In the genomic region with DNA sequence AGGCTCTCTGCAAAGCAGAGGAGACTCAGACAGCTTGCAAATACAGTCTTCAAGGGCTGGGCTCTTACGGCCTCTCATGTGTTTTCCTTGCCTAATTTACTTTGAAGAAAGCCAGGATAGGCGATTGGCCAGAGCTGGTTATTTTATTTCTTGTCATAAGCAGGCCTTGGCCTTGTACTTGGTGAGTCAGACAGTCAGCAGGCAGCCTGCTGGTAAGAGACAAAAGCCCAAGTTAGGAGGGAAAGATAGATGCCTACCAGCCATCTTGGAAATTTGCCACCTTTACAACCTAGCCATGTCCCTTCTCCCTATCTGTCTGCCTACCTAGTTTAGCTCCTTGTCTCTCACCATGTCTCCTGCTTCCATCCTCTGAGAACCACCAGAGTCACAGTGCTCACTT, we compare ENCODE assay signal across 31 mouse cellular contexts. TPM values are rescaled to one million over a fixed set of nuclear protein-coding genes. Genes with fewer than 3 reads are reported as not detected.
DNase-seq lines count a peak whose midpoint lies in the region; ATAC-seq lines count a peak whose summit lies in the region.
"Had no signal": no experiment of that assay in that cellular context is flagged by ENCODE, and none has a peak within 500 bp of the region (broad histone marks: within the 10 kb centered on the region; RNA-seq: fewer than 3 reads in every experiment).

No protein-coding gene starts in this region.

- no peak for ATAC-seq in hindbrain, embryonic 16.5 days
- ATAC-seq: forebrain, embryonic 13.5 days; lung, postnatal 0 days; midbrain, embryonic 13.5 days had no signal

- no peak overlapping the region; the same call in 1 of the 2 replicates for H3K9ac ChIP-seq in hindbrain, embryonic 16.5 days (ENCODE audit: low read depth, low read length)
- H3K9ac ChIP-seq: forebrain, embryonic 13.5 days; hindbrain, embryonic 12.5 days; kidney, embryonic 15.5 days; limb, embryonic 12.5 days; midbrain, embryonic 13.5 days; neural tube, embryonic 13.5 days; stomach, embryonic 15.5 days had no signal

- peak; percentile 78 to 92 for DNase-seq in adrenal gland, adult (ENCODE audit: inconsistent age in 2 of 2, low spot score in 1 of 2)
- DNase-seq in adrenal gland, postnatal 4 days (ENCODE audit: low spot score in 2 of 2) = no peak
- DNase-seq in 3134 (ENCODE audit: extremely low read depth, insufficient read length, low spot score) (peak; percentile 41), NIH3T3 (ENCODE audit: low read depth) (peak; percentile 93)
- peak; percentile 68 to 71 for DNase-seq in adrenal gland, postnatal 36 days
- DNase-seq in B cell, adult 2 months = no peak
- no peak for DNase-seq in heart, embryonic 10.5 days (ENCODE audit: low spot score)
- DNase-seq: cerebellum, adult 11 months; cerebellum, adult 9-10 months; gastrocnemius, postnatal 10 days; kidney, adult 11 months; kidney, postnatal 25 days; lung, postnatal 4 days; right cerebral cortex, postnatal 25 days had no signal

- H3K27ac ChIP-seq in hindbrain, embryonic 16.5 days (ENCODE audit: low read depth, low read length) = no peak overlapping the region
- no peak overlapping the region for H3K27ac ChIP-seq in heart, embryonic 10.5 days
- H3K27ac ChIP-seq: forebrain, embryonic 13.5 days; hindbrain, embryonic 12.5 days; kidney, embryonic 15.5 days; left cerebral cortex, adult 2 months; limb, embryonic 12.5 days; midbrain, embryonic 13.5 days; neural tube, embryonic 13.5 days; stomach, embryonic 15.5 days had no signal

- H3K4me1 ChIP-seq in hindbrain, embryonic 16.5 days (ENCODE audit: control insufficient read depth, insufficient read depth, low read depth, low read length) = no peaks in the 10 kb centered on the region; the same call in 1 of the 2 replicates
- peaks cover 17% of the 10 kb centered on the region for H3K4me1 ChIP-seq in heart, embryonic 10.5 days
- H3K4me1 ChIP-seq: forebrain, embryonic 13.5 days; midbrain, embryonic 13.5 days had no signal

- no peak overlapping the region for H3K4me3 ChIP-seq in hindbrain, embryonic 16.5 days (ENCODE audit: low read length)
- H3K4me3 ChIP-seq in heart, embryonic 10.5 days = no peak overlapping the region
- H3K4me3 ChIP-seq: forebrain, embryonic 13.5 days; hindbrain, embryonic 12.5 days; kidney, embryonic 15.5 days; left cerebral cortex, adult 2 months; limb, embryonic 12.5 days; midbrain, embryonic 13.5 days; neural tube, embryonic 13.5 days; stomach, embryonic 15.5 days had no signal

- H3K27me3 ChIP-seq in hindbrain, embryonic 16.5 days (replicated peaks; ENCODE audit: control insufficient read depth, insufficient read depth, low read length) = peaks cover 18% of the 10 kb centered on the region
- H3K27me3 ChIP-seq in heart, embryonic 10.5 days (ENCODE audit: insufficient read depth, poor library complexity, severe bottlenecking) = peaks cover 37% of the 10 kb centered on the region

- no peaks in the 10 kb centered on the region for H3K9me3 ChIP-seq in hindbrain, embryonic 16.5 days (ENCODE audit: control insufficient read depth, low read length)
- no peaks in the 10 kb centered on the region for H3K9me3 ChIP-seq in heart, embryonic 10.5 days
- H3K9me3 ChIP-seq: forebrain, embryonic 13.5 days; hindbrain, embryonic 12.5 days; kidney, embryonic 15.5 days; limb, embryonic 12.5 days; midbrain, embryonic 13.5 days; neural tube, embryonic 13.5 days; stomach, embryonic 15.5 days had no signal

- 65% methylated on average over 2 of the region's 2 CpGs for WGBS in hindbrain, embryonic 16.5 days
- 76% methylated on average over 2 of the region's 2 CpGs for WGBS in heart, embryonic 10.5 days

- H3K4me2 ChIP-seq in hindbrain, embryonic 16.5 days (ENCODE audit: low read length) = no peak overlapping the region
- H3K4me2 ChIP-seq: forebrain, embryonic 13.5 days; hindbrain, embryonic 12.5 days; kidney, embryonic 15.5 days; limb, embryonic 12.5 days; midbrain, embryonic 13.5 days; neural tube, embryonic 13.5 days; stomach, embryonic 15.5 days had no signal

- H3K36me3 ChIP-seq in hindbrain, embryonic 16.5 days (ENCODE audit: control insufficient read depth, insufficient read depth, low read length) = no peaks in the 10 kb centered on the region
- no peaks in the 10 kb centered on the region for H3K36me3 ChIP-seq in heart, embryonic 10.5 days
- H3K36me3 ChIP-seq: hindbrain, embryonic 12.5 days; kidney, embryonic 15.5 days; limb, embryonic 12.5 days; midbrain, embryonic 13.5 days; neural tube, embryonic 13.5 days; stomach, embryonic 15.5 days had no signal

RNA-seq across cellular contexts. Expression of a gene that starts 6.3 kb away (rescaled TPM):
- total RNA-seq in adrenal gland, postnatal 4 days (2021) = 1 to 10 TPM in 1 of 2 experiments, under 1 TPM in 1; 0.62 to 1.5 TPM
- under 1 TPM in 1 of 2 experiments, not detected in 1; 0.43 TPM for total RNA-seq in adrenal gland, postnatal 36 days (2021)
- polyA plus RNA-seq in hindbrain, embryonic 16.5 days (2015; fragmentation: Nextera tagmentation; extraction: Ambion mirVana) = 1.5 and 1.6 TPM in 2 replicates
- 5.0 and 5.7 TPM in 2 replicates for polyA plus RNA-seq in heart, embryonic 10.5 days (2016; fragmentation: Nextera tagmentation; extraction: Ambion mirVana)
- total RNA-seq: common myeloid progenitor, adult 5-6 weeks; heart, adult 8-10 months; layer of hippocampus, adult 18-20 months; left cerebral cortex, adult 2 months; left cerebral cortex, postnatal 25 days; liver, adult 2 months; megakaryocyte-erythroid progenitor cell, adult 5-6 weeks had no signal
- polyA plus RNA-seq: liver, adult 2 months; liver, embryonic 16.5 days had no signal

RNA-seq across cellular contexts. Expression of a gene that starts 20.7 kb away (rescaled TPM):
- total RNA-seq in adrenal gland, postnatal 4 days (2021) = 10 to 100 TPM; 23.8 to 27.5 TPM
- total RNA-seq in adrenal gland, postnatal 36 days (2021) = 10 to 100 TPM; 10.0 to 10.1 TPM
- 1.4 and 2.0 TPM in 2 replicates for polyA plus RNA-seq in hindbrain, embryonic 16.5 days (2015; fragmentation: Nextera tagmentation; extraction: Ambion mirVana)
- polyA plus RNA-seq in heart, embryonic 10.5 days (2016; fragmentation: Nextera tagmentation; extraction: Ambion mirVana) = 6.3 and 6.5 TPM in 2 replicates
- total RNA-seq: common myeloid progenitor, adult 5-6 weeks had no signal

RNA-seq across cellular contexts. Expression of a gene that starts 43.0 kb away (rescaled TPM):
- 1,000 to 10,000 TPM; 1,198 to 1,213 TPM for total RNA-seq in adrenal gland, postnatal 4 days (2021)
- 100 to 1,000 TPM; 847 to 904 TPM for total RNA-seq in adrenal gland, postnatal 36 days (2021)
- 287 and 323 TPM in 2 replicates for polyA plus RNA-seq in hindbrain, embryonic 16.5 days (2015; fragmentation: Nextera tagmentation; extraction: Ambion mirVana)
- polyA plus RNA-seq in heart, embryonic 10.5 days (2016; fragmentation: Nextera tagmentation; extraction: Ambion mirVana) = 345 and 365 TPM in 2 replicates

RNA-seq across cellular contexts. Expression of a gene that starts 58.0 kb away (rescaled TPM):
- 10 to 100 TPM; 38.6 to 49.3 TPM for total RNA-seq in adrenal gland, postnatal 4 days (2021)
- 10 to 100 TPM; 23.5 to 23.7 TPM for total RNA-seq in adrenal gland, postnatal 36 days (2021)
- polyA plus RNA-seq in hindbrain, embryonic 16.5 days (2015; fragmentation: Nextera tagmentation; extraction: Ambion mirVana) = 25.0 and 25.7 TPM in 2 replicates
- 25.8 and 30.6 TPM in 2 replicates for polyA plus RNA-seq in heart, embryonic 10.5 days (2016; fragmentation: Nextera tagmentation; extraction: Ambion mirVana)

Comparison
In these comparisons a context has a peak if more than half of its experiments do, and no peak if none do; other contexts are left out.
1. DNase-seq: peak in adrenal gland, adult (2 of 2), 3134 (single experiment), NIH3T3 (single experiment) and adrenal gland, postnatal 36 days (2 of 2); none in adrenal gland, postnatal 4 days (0 of 2), B cell, adult 2 months (0 of 2) and heart, embryonic 10.5 days (single experiment).